Mouse (Mus musculus) limb, embryonic 10.5 days (tissue): ENCODE results near the gene Ccl26. TPM values are rescaled to one million over a fixed set of nuclear protein-coding genes. Genes with fewer than 3 reads are reported as not detected.
A peak's percentile ranks its signal among the peaks of the same experiment; 100 is the strongest.

ENCODE experiments used
- DNase-seq: peaks from one replicate; pipeline ENCODE4 v3.0.0-alpha.2; 2017; ENCODE audit warnings: low spot score
- H3K27ac ChIP-seq: fragments of 300-500 bp; sonication (generic); 2 replicates; pipeline ENCODE4 v1.5.1; 2016; ENCODE audit warnings: mild to moderate bottlenecking
- H3K27me3 ChIP-seq: fragments of 300-500 bp; sonication (generic); 2 replicates; pipeline ENCODE4 v1.6.1; 2016; ENCODE audit warnings: low read depth, mild to moderate bottlenecking; ENCODE audit not compliant: poor library complexity, severe bottlenecking
- H3K36me3 ChIP-seq: fragments of 300-500 bp; sonication (generic); 2 replicates; pipeline ENCODE4 v1.6.1; 2016; ENCODE audit warnings: mild to moderate bottlenecking, moderate library complexity
- H3K4me1 ChIP-seq: fragments of 300-500 bp; sonication (generic); 2 replicates; pipeline ENCODE4 v1.6.1; 2016
- H3K4me3 ChIP-seq: fragments of 300-500 bp; sonication (generic); 2 replicates; pipeline ENCODE4 v1.5.1; 2016; ENCODE audit warnings: mild to moderate bottlenecking, moderate library complexity
- H3K9me3 ChIP-seq: fragments of 300-500 bp; sonication (generic); replicated peaks from 2 replicates; pipeline ENCODE4 v1.6.1; 2016; ENCODE audit warnings: mild to moderate bottlenecking
- WGBS: fragments of 180-500 bp; shearing (Covaris S2); methylation state at CpG from one replicate; pipeline ENCODE4 v1.1.7; 2016; 5-methylcytosine and 5-hydroxymethylcytosine counted together
- polyA plus RNA-seq: library from polyadenylated mRNA; unstranded; fragments of >200 nt; fragmentation: Nextera tagmentation; extraction: Ambion mirVana; gene quantifications from 2 replicates; pipeline ENCODE4 v1.2.1, GENCODE M21; 2016

Gene Ccl26
- polyA plus RNA-seq, 1 experiment from 2014 or later = not detected

DNA sequence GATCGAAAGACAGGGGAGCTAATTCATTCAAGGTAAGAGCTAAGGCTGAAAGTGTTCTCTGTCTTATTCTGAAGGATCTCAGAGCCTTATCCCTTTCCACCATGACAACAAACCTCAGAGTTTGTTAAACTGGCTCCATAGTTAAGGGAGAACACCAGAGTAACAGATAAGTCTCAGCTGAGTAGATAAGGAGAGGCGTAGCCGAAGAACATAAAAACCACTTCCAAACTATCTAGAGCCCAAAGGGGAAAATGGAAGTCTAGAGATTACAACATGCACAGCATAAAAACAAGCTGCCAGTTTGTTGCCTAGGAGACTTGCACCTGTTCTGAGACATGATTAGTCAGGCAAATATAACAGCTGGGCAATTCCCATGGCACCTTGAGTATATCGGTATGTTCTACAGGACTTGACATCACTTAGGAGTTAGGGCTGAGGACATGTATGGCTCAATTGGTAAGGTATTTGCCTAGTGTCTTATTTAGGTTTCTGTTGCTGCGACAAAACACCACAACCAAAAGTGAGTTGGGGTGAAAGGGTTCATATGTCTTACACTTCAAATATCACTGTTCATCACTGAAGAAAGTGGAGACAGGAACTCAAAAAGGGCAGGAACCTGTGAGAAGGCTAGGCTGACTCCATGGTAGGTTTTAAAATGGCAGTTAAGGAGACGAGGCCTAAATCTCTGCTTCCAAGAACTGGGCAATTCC is 4.3 kb upstream of the Ccl26 start:
- H3K36me3 ChIP-seq = no peaks in the 10 kb centered on the region
- no peak overlapping the region for H3K4me3 ChIP-seq
- no peaks in the 10 kb centered on the region for H3K27me3 ChIP-seq
- no peak for DNase-seq
- no peak overlapping the region for H3K27ac ChIP-seq
- WGBS = 92% methylated on average over 6 of the region's 6 CpGs
- H3K4me1 ChIP-seq = no peaks in the 10 kb centered on the region
- no peaks in the 10 kb centered on the region for H3K9me3 ChIP-seq

- Histone ChIP-seq H3K4me3 (no peak overlapping the region), H3K27ac (no peak overlapping the region), H3K36me3 (no peaks in the 10 kb centered on the region), H3K27me3 (no peaks in the 10 kb centered on the region), H3K4me1 (peaks cover 3% of the 10 kb centered on the region), H3K9me3 (no peaks in the 10 kb centered on the region)
- 72% methylated on average over 3 of the region's 3 CpGs for WGBS
- no peak for DNase-seq
Observed at GRCm38 (mm10) chr5:135557671-135558070, 5.7 kb downstream of the Ccl26 start.

DNA sequence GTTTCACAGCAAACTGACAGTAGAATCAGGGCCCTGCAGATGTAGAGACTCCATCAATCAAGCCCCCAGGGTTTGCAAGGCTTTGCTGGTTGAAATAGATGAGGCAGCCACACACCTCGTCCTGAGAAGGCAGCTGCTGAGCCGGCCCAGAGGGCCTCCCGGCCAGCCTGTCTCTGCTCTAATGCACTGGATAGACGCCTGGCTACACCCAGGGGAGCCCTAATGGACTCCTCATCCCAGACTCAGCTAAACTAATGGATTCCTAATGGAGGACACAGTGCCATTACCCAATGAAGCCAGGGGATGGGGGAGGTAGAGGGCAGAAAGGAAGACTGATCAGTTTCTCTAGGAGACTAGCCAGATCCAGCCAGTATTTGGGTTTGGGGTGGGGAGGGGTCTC is 6.3 kb downstream of the Ccl26 start:
- no peak for DNase-seq
- Histone ChIP-seq H3K27me3 (no peaks in the 10 kb centered on the region), H3K4me1 (peaks cover 3% of the 10 kb centered on the region), H3K9me3 (no peaks in the 10 kb centered on the region), H3K27ac (no peak overlapping the region), H3K36me3 (no peaks in the 10 kb centered on the region), H3K4me3 (no peak overlapping the region)
- WGBS = 34% methylated on average over 4 of the region's 4 CpGs

- no peak for DNase-seq
- Histone ChIP-seq H3K4me3 (no peak overlapping the region), H3K36me3 (no peaks in the 10 kb centered on the region), H3K27me3 (no peaks in the 10 kb centered on the region), H3K27ac (no peak overlapping the region), H3K9me3 (no peaks in the 10 kb centered on the region), H3K4me1 (peaks cover 3% of the 10 kb centered on the region)
- 83% methylated on average over 4 of the region's 4 CpGs for WGBS
Observed at GRCm38 (mm10) chr5:135556259-135556658, 7.1 kb downstream of the Ccl26 start.

DNA sequence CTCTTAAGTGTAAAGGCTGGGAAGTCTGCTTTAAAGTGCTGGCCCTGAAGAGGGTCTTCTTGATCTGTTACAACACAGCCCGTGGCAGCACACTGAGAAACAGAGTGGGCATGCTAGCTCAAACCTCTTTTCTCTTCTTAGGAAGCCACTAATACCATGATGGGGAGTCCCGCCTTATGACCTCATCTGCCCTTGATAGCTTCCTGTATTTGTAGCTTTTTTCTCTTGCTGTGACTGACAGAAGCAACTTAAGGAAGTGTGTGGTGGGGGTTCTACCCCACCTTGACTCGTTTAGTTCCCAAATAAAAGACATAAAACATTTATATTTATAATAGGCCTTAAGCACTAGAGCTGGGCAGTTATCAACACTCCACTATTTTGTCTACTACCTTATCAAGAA is 11.8 kb downstream of the Ccl26 start:
- no peak for DNase-seq
- WGBS = 79% methylated on average over 3 of the region's 3 CpGs
- Histone ChIP-seq H3K9me3 (no peaks in the 10 kb centered on the region), H3K27ac (no peak overlapping the region), H3K4me1 (no peaks in the 10 kb centered on the region), H3K27me3 (peaks cover 9% of the 10 kb centered on the region; the same call in 1 of the 2 replicates), H3K4me3 (no peak overlapping the region), H3K36me3 (no peaks in the 10 kb centered on the region)

DNA sequence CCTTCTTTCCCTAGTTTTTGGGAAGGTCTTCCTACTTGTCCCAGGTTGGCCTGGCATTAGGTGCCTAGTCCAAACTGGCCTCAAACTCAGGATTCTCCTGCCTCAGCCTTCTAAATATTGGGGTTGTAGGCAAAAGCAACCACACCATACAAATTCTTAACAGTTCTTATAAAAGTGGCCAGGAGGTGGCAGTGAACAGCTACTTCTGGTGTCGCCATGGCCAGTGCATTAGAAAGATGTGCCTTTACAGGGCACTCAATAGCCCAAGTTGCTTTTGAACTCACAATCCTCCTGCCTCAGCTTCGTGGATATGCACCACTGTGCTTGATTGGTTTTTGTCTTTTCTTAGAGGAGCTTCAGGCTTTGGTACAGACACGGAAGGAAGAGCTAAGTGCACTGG is 12.5 kb downstream of the Ccl26 start:
- Histone ChIP-seq H3K9me3 (no peaks in the 10 kb centered on the region), H3K4me1 (peaks cover 5% of the 10 kb centered on the region; the same call in 1 of the 2 replicates), H3K4me3 (no peak overlapping the region), H3K27me3 (peaks cover 13% of the 10 kb centered on the region; the same call in 1 of the 2 replicates), H3K27ac (no peak overlapping the region), H3K36me3 (no peaks in the 10 kb centered on the region)
- 33% methylated on average over 3 of the region's 3 CpGs for WGBS
- no peak for DNase-seq

DNA sequence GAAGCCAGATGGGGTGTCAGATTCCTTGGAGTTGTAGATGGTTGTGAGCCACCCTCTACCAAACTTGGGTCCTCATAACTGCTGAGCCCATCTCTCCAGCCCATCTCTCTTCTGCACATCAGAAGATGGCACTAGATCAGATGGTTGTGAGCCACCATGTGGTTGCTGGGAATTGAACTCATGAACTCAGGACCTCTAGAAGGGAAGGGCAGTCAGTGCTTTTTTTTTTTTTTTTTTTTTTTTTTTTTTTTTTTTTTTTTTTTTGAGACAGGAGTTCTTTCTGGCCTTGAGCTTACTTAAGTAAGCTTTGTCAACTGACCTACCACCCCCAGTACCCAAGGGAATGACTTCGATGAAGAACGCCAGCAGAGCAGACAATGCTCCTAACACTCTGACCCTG is 15.4 kb downstream of the Ccl26 start:
- no peak overlapping the region for H3K4me3 ChIP-seq
- H3K9me3 ChIP-seq = no peaks in the 10 kb centered on the region
- H3K27me3 ChIP-seq = peaks cover 26% of the 10 kb centered on the region
- 39% methylated on average over 2 of the region's 2 CpGs for WGBS
- H3K4me1 ChIP-seq = peaks cover 20% of the 10 kb centered on the region
- no peak for DNase-seq
- no peaks in the 10 kb centered on the region for H3K36me3 ChIP-seq
- H3K27ac ChIP-seq = no peak overlapping the region

DNA sequence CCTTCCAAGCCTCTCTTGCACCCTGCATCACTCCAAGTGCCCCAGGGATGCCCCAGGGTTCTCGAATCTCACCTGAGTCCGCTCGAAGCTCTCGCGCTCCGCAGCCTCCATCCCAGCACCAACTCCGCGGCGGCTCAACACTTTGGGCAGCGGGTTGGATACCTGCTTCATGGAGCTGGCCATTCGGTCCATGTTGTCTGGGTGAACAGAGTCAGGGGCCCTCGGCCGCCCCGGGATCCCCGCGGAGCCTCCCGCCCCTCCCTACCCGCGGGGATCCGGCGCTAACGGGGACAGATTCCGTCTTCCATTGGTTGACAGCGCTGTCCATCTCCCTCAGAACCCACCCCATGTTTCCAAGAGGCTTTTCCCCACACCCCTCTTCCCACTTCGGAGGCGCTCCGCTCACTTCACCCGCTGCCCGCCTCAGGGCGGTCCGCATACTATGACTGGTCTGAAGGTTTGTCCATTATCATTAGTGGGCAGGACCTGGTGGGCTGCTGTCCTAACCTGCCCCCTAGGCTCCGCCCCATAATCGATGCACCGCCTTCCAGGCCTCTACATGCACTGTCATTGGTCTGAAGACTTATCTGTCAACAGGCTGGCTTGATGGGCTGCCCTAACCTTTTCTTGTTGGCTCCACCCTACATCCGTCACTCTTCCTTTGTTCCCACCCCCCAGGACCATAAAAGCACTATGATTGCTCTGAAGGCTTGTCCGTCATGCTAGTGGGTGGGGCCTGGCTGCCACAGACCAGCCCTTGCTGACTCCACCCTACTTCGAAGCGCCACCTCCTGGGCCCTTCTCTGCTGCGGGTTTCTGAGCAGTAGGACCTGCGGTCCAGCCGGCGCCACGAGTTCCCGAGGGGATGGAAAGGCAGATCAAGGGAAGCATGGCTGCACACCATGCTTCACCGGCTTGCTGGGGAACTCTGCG is 18.2 kb downstream of the Ccl26 start, which contains the start of gene Hip1:
Hip1 (minus strand) TSS at position 256 of the 933 bp plus-strand sequence.
- under 1% methylated on average over 46 of the region's 46 CpGs for WGBS
- peaks cover 26% of the 10 kb centered on the region for H3K27me3 ChIP-seq
- H3K27ac ChIP-seq = peak within 1 kb of the TSS; percentile 88
- H3K4me1 ChIP-seq = peaks cover 20% of the 10 kb centered on the region
- H3K4me3 ChIP-seq = peak within 1 kb of the TSS; percentile 77
- H3K36me3 ChIP-seq = no peaks in the 10 kb centered on the region
- no peaks in the 10 kb centered on the region for H3K9me3 ChIP-seq
- peak; percentile 91 for DNase-seq

GRCm38 (mm10) chr5:135544032-135544558 is 19.3 kb downstream of the Ccl26 start:
- Histone ChIP-seq H3K27me3 (peaks cover 22% of the 10 kb centered on the region), H3K4me1 (peaks cover 20% of the 10 kb centered on the region), H3K36me3 (no peaks in the 10 kb centered on the region), H3K9me3 (no peaks in the 10 kb centered on the region), H3K27ac (peak overlapping the region; percentile 88; the same call in 1 of the 2 replicates), H3K4me3 (peak overlapping the region; percentile 77)
- WGBS = 8% methylated on average over 15 of the region's 15 CpGs
- no peak for DNase-seq

GRCm38 (mm10) chr5:135537794-135538214 is 25.6 kb downstream of the Ccl26 start:
- no peak for DNase-seq
- Histone ChIP-seq H3K4me3 (no peak overlapping the region), H3K4me1 (no peaks in the 10 kb centered on the region), H3K36me3 (no peaks in the 10 kb centered on the region), H3K27ac (no peak overlapping the region), H3K9me3 (no peaks in the 10 kb centered on the region), H3K27me3 (no peaks in the 10 kb centered on the region)
- WGBS = 87% methylated on average over 10 of the region's 10 CpGs

DNA sequence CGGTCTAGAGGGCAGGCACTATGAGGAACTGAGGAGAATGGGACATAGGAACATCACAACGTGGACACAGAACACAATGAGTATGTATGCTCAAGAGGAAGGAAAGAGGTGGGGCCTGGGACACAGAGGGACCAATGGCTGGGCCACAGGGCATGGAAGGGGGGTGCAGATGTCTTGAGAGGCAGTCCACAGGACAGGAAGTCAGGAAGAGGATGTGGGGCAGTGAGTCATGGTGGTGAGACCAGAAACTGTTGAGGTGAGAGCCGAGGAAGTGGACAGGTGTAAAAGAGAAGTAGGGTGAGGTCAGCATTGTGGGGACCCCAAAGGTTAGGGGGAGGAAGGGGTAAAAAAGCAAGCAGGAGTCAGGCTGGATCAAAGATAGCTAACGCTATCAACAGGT is 26.0 kb downstream of the Ccl26 start:
- Histone ChIP-seq H3K27me3 (no peaks in the 10 kb centered on the region), H3K4me3 (no peak overlapping the region), H3K36me3 (no peaks in the 10 kb centered on the region), H3K27ac (no peak overlapping the region), H3K9me3 (no peaks in the 10 kb centered on the region), H3K4me1 (no peaks in the 10 kb centered on the region)
- no peak for DNase-seq
- 77% methylated on average over 4 of the region's 4 CpGs for WGBS

DNA sequence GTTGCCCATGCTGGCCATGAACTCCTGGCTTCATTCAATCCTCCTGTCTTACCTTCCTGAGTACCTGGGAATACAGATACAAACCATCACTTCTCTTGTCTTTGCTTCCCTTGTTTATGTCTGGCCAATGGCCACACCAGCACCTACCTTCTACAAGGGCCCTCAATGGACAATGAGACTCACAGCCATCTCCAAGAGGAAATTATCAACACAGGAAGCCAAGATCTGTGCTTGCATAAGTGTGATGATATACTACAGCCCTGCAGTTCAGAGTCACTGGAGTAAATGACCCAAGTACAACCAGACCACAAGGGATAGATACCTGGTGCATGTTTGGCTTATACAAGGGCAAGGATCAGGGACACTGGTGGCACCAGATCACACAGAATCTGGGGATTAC is 27.5 kb downstream of the Ccl26 start:
- H3K4me3 ChIP-seq = no peak overlapping the region
- H3K27me3 ChIP-seq = no peaks in the 10 kb centered on the region
- H3K27ac ChIP-seq = no peak overlapping the region
- H3K4me1 ChIP-seq = no peaks in the 10 kb centered on the region
- 0 out of 2 replicates have a peak, but pooled peaks cover 3% of the 10 kb centered on the region for H3K36me3 ChIP-seq
- no peaks in the 10 kb centered on the region for H3K9me3 ChIP-seq
- no peak for DNase-seq

DNA sequence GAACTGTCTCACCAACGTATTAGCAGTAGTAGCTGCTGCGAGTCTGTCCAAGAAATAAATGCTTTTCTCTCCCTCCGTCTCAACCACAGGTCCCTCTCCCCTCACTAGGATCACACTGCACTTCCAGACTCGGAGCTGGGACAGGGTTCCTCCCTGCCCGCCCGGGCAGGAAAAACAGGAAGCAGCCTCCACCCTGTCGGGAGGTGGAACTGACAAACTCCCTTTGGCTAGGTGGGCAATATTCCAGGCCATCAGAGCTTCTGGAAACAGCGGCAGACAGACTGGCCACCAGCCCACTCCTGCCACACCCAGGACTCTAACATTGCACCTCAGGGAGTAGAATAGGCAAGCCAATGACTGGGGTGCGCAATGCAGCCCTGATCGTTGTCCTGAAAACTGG is 29.9 kb downstream of the Ccl26 start:
- H3K4me1 ChIP-seq = no peaks in the 10 kb centered on the region
- no peak overlapping the region for H3K27ac ChIP-seq
- 0 out of 2 replicates have a peak, but pooled peaks cover 3% of the 10 kb centered on the region for H3K36me3 ChIP-seq
- no peak overlapping the region for H3K4me3 ChIP-seq
- no peaks in the 10 kb centered on the region for H3K9me3 ChIP-seq
- DNase-seq = no peak
- H3K27me3 ChIP-seq = no peaks in the 10 kb centered on the region
- 79% methylated on average over 10 of the region's 10 CpGs for WGBS
